Mouse (Mus musculus) adrenal gland, adult 18-20 months (tissue): ENCODE results near the gene Izumo1r. TPM values are rescaled to one million over a fixed set of nuclear protein-coding genes. Genes with fewer than 3 reads are reported as not detected.
"Not testable (repeated sequence)": the region's sequence is repeated elsewhere in the genome, so short reads cannot be mapped to it uniquely, and the experiment has no call there.

Experiments
- DNase-seq, 2 experiments: peaks; one replicate each; pipeline ENCODE4 v3.0.0; 2021 to 2022; ENCODE audit warnings: low spot score in 2 of 2
- total RNA-seq, 2 experiments: library from RNA; stranded (reverse); gene quantifications; 1 replicate in 1 of 2; 2 replicates in 1 of 2; pipeline ENCODE4 v1.2.3; 2021

The Izumo1r gene
- total RNA-seq, 2 experiments from 2014 or later, result not detected

DNA sequence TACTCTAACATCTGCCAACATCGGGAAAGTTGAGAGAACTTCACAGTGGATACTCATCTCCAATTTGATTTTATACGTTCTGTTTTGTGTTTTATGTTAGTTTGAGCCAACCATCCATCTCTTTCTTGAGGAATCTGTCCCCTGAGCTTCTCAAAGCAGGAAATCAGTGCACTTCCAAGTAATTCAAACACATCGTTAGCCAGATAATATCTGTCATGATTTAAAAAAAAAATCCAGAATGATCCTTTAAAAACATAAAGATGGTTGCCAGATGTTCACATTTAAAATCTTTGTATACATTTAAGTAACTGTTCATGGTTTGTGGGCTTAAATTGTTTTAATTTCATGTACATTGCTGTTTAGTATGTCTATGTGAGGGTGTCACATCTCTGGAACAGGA, 2.2 kb upstream of the Izumo1r start:
- DNase-seq, result no peak

- DNase-seq, result no peak
Measured at GRCm38 (mm10) chr9:14904741-14905475, 1.2 kb upstream of the Izumo1r start.

- no peak for DNase-seq
Measured at GRCm38 (mm10) chr9:14903006-14903405, 743 bp downstream of the Izumo1r start.

GRCm38 (mm10) chr9:14902416-14902815, 1.3 kb downstream of the Izumo1r start:
- DNase-seq, result no peak

GRCm38 (mm10) chr9:14901757-14902156, 2.0 kb downstream of the Izumo1r start:
- no peak for DNase-seq

DNA sequence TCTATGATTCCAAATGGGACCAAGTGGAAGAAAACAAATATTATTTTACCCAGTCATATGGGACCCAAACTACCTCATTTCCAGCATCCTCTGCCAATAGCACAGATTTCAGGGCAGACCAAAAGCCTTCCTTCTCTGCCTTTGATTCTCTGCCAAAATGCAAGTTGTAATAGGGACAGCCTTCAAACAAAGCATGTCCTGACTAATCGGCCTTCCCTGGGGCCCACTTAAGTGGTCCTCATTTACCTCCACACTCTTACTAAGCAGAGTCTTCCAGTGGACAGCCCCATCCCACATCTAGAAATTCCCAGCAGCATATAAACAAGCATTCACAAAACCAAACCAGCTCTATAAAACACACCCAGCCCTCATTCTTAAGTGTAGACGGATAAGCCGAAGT, 6.6 kb downstream of the Izumo1r start:
- DNase-seq, result no peak

DNA sequence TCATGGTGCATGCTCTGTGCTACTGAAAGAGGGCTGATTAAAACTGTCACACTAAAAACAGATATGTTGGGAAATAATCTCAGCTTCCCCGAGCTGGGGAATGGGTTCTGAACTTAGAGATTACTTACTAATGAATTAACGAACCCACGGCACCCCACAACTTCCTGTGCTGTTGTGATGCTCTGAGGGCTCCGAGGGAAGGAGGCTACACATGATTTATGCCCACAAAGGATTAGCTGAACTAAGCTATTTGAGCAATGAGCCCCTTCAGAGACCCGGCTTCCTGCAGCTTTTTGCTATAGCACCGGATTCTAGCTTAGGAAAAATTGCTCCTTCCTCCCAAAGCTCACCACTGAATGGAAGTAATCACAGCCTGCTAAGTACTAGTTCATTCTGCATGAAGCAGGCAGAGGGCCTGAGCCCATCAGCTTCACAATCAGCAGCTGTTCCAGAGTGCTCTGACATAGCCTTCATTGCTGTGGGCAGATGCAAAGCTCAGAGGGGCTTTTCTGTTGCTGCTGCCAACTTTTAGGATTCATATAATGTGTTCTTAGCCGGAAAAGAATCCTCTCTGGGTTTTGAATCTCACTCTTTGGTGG, 8.4 kb downstream of the Izumo1r start:
- no peak for DNase-seq

DNA sequence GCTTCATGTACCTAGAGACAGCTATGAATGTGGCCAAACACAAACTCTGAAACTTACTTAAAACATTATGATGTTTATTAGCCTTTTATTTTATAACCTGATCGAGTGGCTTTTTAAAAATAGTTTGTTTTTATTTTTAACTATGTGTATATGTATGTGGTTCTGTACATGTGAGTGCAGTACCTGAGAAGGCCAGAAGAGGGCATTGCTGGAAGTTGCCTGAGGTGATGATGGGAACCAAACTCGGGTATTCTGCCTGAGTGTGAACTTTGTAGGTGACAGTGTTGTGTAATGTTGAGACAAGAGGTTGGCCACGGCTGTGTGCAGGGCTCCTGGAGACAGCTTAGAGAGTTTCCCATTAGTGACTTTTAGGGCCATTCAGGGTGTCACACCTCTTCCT, 9.1 kb downstream of the Izumo1r start:
- DNase-seq, result no peak

DNA sequence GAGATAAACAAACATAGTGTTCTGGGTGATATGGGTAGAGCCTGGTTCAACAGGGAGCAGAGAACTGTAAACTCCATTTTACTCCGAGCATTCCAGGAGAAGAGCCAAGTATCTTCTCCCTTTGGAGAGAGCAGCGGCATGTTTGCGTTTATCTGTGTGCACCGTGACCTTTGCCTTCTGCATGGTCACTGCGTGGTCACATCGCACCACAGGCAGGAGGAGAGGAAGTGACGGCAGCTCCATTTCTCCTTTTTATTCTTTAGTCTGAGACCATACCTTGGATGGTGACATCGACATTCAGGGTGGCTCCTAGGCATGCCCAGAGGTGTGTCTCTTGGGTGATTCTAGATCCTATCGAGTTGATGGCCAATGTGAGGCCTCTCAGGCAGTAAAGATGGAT, 10.4 kb downstream of the Izumo1r start:
- no peak for DNase-seq

- no peak for DNase-seq
Measured at GRCm38 (mm10) chr9:14891891-14892290, 11.9 kb downstream of the Izumo1r start.

GRCm38 (mm10) chr9:14890699-14891098, 13.1 kb downstream of the Izumo1r start:
- DNase-seq, result no peak

DNA sequence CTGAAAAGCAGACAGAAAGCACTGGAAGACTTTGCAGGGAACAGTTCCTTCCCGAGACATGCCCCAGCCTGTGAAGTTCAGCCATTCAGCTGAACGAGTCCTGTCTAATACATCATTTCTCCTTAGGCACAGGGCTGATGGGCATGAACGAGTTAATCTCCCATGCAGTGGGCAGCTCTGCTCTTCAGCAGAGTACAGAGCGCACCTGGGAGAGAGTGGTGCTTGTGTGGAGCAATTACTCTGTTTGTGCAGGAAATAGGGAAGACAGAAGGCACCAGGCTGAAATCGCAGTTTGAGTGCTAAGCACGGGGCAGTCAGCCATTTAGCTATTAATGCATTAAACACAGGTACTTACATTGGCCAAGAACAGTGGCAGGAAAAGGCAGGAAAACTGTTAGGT, 15.1 kb downstream of the Izumo1r start:
- no peak for DNase-seq

- no peak for DNase-seq
Measured at GRCm38 (mm10) chr9:14887787-14888382, 15.9 kb downstream of the Izumo1r start.

DNA sequence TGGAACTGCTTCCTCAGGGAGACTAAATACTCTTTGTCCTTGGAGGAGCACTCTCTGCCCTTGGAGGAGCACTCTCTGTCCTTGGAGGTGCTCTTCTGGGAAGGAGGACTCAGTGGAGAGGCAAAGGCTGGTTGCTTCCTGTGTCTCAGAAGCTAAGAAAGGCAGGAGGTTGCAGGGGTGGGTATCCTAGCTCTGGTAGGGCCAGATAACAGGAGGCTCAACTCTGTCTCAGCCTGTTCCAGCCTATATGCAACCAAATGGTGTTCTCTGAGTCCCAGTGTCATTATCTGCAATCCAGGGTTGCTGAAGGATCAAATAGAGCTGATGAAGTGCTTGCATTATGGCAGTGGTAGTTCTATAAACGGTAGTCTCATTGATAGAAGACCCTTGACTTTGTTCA, 17.8 kb downstream of the Izumo1r start:
- DNase-seq, result no peak

DNA sequence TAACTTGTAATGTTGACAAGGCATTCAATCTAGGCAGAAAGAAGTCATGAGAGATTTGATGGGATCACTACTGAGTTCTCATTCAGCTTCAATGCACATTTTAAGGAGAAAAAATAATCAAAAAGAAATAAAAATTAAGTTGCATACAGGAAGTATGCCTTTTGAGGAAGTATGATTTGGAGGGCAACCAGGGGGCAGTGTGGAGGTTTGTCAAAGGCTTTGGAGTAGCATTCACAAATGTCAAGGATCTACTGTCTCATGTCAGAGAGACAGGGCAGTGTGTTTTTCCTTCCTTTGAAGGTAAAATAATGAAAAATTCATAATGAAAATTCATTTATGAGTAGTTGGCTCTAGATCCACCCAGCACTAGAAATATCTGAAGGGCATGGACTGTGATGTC, 18.6 kb downstream of the Izumo1r start:
- no peak for DNase-seq

DNA sequence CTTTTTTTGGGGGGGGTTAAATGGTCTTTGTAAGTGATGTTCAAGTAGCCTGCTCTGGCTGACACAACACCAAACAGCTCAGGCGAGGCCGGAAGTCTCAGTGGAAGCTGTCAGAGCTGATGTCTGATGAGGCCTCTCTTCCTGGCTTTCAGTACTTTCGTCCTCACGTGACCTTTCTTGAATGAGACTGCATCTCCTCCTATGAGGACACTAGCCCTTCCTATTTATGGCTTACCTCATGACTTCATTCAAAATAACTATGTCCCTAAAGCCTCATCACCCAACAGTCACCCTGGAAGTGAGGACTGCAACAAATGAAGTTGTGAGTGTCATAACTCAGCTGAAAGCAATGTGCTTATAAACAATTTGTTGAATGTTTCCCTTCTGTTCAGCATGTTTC, 19.1 kb downstream of the Izumo1r start:
- DNase-seq, result no peak

- not testable (repeated sequence) for DNase-seq
Measured at GRCm38 (mm10) chr9:14876566-14876965, 27.2 kb downstream of the Izumo1r start.

DNA sequence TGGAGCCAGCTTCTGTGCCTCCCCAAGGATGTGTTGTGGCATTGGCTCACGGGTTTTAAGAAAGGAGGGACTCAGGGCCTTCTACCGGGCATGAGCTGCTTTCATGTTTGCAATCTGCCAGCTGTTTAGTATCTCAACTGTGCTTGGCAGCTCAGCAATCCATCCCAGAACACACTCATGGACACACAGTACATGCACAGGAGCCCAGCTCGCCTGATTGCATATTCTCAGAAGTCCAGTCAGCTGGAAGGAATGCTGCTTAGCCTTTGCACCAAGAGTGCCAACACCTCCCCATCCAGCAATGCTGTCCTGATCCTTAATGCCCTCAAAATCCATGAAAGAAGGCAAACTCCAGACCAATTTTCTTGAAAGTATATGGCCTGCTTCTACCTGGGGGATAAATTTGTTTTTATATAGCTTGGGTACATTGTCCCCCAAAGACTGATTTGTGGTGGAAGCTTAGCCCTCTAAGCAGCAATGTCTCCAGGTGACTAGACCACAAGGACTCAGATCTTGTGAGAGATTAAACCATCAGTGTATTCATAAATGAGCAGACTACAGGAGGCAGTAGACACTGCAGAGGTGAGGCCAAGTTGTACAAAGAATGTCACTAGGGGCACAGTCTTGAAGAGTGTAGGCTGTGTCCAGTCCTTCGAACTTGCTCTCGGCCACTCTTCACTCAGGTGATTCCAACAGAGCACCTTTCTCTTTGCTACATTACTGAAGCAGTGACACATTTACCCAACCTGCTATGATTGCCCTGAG, 27.8 kb downstream of the Izumo1r start:
- DNase-seq, result no peak

- DNase-seq, result no peak
Measured at GRCm38 (mm10) chr9:14872181-14872930, 31.4 kb downstream of the Izumo1r start.

DNA sequence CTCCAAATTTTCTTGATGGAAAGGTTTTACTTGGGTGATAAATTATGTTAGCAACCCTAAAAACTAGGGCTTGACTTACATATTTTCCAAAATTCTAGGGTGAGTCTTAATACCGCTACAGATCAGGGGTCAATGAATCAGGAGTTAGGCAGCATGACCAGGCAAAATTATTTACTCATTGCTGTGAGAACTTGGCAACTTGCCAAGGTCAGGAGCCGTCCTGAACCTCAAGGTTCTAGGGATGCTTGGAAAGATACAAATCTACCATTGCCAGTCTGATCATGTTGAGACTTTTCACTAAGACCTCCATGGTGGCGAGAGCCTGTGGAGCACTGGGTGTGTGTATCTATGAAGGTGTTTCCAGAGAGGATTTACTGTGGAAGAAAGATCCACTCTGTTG, 32.2 kb downstream of the Izumo1r start:
- DNase-seq, result peak in 1 of 2 experiments; percentile 15

- DNase-seq, result no peak
Measured at GRCm38 (mm10) chr9:14870802-14871201, 32.9 kb downstream of the Izumo1r start.
